Mouse (Mus musculus): ENCODE results near the gene Tsc22d1. TPM values are rescaled to one million over a fixed set of nuclear protein-coding genes. Genes with fewer than 3 reads are reported as not detected.

Gene Tsc22d1
- total and polyA plus RNA-seq, 3 experiments = 665 to 1,621 (median 906) TPM

Other genes with a start within 250 kb of the Tsc22d1 start
- gene Serp2, start 141.9 kb downstream of the Tsc22d1 start, total RNA-seq (2021) = 1 to 10 TPM; 3.9 to 6.2 TPM
- gene Serp2, start 141.9 kb downstream of the Tsc22d1 start, polyA plus RNA-seq (2012; rRNA removed) = 8.3 and 9.3 TPM in 2 replicates

Measured in adrenal gland, adult 2 months (tissue).